Mouse (Mus musculus) common myeloid progenitor, adult 5-6 weeks (primary cell): ENCODE measurements at regions not wholly inside any gene's neighbourhood (a gene's known extent, or its start where the extent isn't known, plus 50 kb on each side); places are given as distances from the start of the nearest gene placed in this dataset.

Experiments used
- ATAC-seq: replicated peaks from 2 replicates; pipeline ENCODE4 v1.8.0; 2016; ENCODE audit warnings: low read depth, mild to moderate bottlenecking, moderate TSS enrichment, inconsistent platforms; ENCODE audit not compliant: poor library complexity, severe bottlenecking

DNA sequence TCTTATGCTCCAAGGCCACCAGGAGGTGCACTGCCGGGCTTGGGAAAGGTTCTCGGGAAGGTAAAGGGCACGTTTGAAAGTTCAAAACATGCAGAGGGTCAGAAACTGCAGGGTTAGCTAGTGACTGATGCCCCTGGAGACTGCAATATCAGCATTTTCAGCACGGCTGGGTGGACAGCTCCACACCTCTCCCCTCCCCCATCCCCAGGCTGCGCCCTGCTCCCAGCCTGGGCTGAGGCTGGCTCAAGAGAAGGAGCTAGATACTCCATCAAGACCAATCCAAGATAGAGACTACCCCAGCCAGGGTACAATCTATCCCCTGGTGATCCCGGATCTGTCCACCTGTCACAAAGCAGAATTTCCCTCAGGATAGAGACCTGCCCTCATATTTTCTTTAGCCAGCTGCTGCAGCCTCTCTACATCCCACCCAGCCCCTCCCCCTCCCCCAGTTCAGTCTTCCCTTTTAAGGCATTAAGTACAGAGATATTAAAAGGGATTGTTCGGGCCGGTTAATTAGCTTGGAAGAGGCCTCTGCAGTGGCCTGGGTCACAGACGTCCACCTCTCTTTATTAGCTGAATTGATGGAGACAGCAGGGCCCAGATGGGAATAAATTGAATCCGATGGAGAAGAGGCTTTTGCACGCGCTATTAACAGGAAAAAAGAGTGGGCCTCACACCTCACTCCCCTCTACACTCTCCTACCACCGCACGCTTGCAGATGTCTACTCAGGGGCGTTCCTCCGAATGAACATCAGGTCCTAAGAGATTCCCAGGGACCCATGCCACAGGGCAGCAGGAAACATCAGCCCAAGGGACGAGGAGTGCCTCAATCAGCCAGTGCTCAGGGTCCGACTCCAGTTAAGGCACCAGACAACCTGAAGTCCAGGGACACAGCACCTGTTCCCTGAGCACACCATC, 119.8 kb downstream of the Plxna1 start:
- ATAC-seq: 0 out of 2 replicates have a peak, but pooled peaks have one; percentile 32

GRCm38 (mm10) chr6:89245506-89245905, 116.9 kb downstream of the Plxna1 start:
- ATAC-seq: no peak

DNA sequence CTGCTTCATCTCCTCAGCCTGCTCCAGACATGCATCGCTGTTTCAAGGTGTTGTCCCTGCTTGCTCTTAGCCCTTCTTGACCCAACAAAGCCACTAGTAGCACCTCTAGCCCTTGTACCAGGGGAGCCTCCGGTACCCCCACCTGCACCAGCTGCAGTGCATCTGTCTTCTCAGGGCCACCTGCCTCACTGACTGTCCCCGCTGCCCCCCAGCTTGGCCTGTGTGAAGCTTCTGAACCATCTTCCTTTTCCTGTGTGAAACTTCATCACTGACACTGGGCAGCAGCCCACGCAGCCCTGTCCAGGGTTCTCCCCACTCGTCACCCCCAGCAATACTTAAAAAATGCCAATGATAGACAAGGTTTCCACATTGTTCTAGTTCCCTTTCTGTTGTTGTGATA, 116.2 kb downstream of the Plxna1 start:
- ATAC-seq: no peak

DNA sequence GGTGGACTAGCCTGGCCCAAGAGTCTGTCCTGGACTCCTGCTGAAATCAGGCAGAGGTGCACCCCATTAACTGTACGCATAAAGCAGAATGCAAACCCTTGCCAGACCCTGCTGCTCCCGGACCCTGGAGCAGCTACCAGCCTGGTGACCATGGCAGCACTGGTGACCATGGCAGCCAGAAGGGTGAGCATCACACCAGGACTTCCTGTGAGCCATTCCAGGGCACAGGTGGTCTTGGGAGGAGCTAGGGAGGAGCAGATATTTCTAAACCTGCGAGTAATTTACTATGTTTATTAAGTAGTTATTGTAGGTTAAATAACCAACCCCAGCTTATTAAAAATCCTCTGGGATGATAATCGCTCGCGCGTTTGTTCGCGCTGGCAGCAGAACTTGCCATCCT, 113.8 kb downstream of the Plxna1 start:
- ATAC-seq: no peak

- no peak for ATAC-seq
Observed at GRCm38 (mm10) chr6:89249303-89249702, 113.1 kb downstream of the Plxna1 start.

DNA sequence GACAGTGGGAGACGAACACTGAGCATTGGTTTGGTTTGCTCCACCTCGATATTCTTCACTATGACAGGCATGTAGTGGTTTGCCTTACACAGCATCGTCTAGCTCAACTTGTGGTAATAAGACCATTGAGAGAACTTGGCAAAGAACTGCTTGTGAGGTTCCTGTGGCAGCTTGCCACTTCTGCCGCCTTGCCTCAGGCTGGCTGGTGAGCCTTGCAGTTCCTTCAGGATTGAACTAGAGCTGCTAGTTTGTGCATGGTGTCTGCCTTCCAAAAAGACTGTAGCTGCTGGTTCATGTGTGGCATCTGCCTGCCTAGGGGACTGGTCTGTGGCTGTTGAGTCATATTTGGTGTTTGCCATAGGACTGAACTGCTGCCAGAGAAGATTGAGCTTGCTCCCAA, 110.8 kb downstream of the Plxna1 start:
- ATAC-seq: no peak

GRCm38 (mm10) chr6:89256022-89256421, 106.4 kb downstream of the Plxna1 start:
- ATAC-seq: no peak

- ATAC-seq: peak; percentile 60
Observed at GRCm38 (mm10) chr6:89256630-89257292, 105.7 kb downstream of the Plxna1 start.

DNA sequence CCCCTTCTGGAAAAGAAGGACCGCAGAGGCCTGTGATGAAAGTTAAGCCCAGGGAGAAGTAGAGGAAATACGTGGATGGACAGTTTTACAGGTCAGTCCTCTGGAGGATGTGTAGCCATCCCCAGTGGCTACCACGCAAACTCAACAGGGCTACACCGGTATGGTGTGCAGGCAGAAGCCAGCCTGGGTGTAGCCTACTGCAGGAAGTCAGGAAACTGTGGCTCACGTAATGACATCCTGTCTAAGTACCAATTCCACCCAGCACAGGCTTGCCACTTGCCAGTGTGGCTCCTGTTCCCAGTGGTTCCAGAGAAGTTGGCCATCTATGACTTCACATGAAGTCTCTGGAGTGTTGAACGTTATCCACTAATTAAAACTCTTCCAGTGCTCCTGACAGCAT, 105.0 kb downstream of the Plxna1 start:
- ATAC-seq: no peak

- ATAC-seq: peak; percentile 71
Observed at GRCm38 (mm10) chr6:89258140-89258539, 104.3 kb downstream of the Plxna1 start.

GRCm38 (mm10) chr6:89259406-89259994, 102.9 kb downstream of the Plxna1 start:
- peak; percentile 12; the same call in 1 of the 2 replicates for ATAC-seq

DNA sequence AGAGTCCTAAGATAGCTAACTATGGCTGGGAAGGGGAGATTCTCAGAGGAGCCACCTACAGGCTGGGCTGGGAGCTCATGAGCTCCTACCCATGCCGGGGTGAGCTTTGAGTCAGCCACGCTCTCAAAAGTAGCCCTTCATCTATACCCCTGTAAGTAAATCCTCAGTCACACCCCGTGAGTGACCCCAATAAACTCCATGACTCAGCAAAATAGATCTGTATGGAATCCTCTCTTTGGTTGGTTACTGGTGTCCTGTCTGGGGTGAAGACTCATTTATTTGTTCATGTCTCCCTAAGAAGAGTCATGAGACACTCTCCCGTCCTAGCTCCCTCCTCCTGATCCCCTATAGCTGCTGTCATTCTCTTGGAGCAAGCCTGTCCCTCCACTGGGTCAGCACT, 99.5 kb downstream of the Plxna1 start:
- ATAC-seq: no peak

DNA sequence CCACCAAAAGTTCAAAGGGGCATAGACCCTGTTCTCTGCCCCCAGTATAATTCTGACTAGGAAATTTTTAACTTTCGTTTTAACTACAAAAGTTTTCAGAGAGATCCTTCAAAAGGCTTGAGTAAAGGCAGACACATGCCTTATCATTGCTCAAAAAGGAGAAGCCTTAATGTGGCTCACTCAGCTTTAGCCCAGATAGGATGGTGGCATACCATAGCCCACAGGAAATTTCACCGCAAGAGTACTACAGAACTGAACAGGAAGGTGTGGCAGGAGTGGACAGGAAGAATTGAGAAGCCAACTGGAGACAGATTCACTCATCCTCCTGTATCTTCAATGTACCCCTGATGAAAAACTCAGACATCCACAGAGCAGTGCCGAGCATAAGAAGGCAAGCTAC, 97.1 kb downstream of the Plxna1 start:
- peak; percentile 96 for ATAC-seq
